Comparison of ENCODE assay signal across 8 mouse cellular contexts in the genomic region with DNA sequence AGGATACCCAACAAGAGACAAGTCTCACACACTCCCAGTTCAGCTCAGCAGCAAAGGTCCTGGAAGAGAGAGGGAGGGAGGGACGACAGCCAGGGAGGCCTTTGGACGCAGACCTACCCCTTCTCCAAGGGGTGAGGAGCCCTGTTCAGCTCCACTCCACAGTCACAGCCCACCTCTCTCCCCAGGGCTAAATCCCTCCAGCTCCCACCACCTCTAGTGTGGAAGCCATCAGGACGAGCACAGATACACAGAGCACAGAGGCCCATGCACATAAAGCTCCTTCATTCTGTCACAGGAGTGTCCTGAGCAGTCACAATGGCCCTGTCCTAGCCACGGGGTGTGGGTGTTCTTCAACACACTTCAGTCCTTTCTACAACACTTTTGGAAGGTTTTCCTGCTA.
DNase-seq lines count a peak whose midpoint lies in the region; ATAC-seq lines count a peak whose summit lies in the region.
"Had no signal": no experiment of that assay in that cellular context is flagged by ENCODE, and none has a peak within 500 bp of the region (broad histone marks: within the 10 kb centered on the region; RNA-seq: fewer than 3 reads in every experiment).

No protein-coding gene starts in this region.

- H3K27ac ChIP-seq in lung, embryonic 16.5 days (ENCODE audit: low read length), result peak overlapping the region; percentile 100
- H3K27ac ChIP-seq in forebrain, embryonic 15.5 days (replicated peaks), result peak overlapping the region; percentile 96
- H3K27ac ChIP-seq in limb, embryonic 15.5 days, result peak overlapping the region; percentile 98
- H3K27ac ChIP-seq in stomach, embryonic 14.5 days (ENCODE audit: low read length), result peak overlapping the region; percentile 100

- H3K9ac ChIP-seq in lung, embryonic 16.5 days (ENCODE audit: low read length), result peak overlapping the region; percentile 77
- peak overlapping the region; percentile 29; the same call in 1 of the 2 replicates for H3K9ac ChIP-seq in forebrain, embryonic 15.5 days (replicated peaks)
- no peak overlapping the region for H3K9ac ChIP-seq in limb, embryonic 15.5 days
- H3K9ac ChIP-seq in stomach, embryonic 14.5 days (replicated peaks; ENCODE audit: low read depth, low read length), result no peak overlapping the region; the same call in 1 of the 2 replicates

- H3K4me3 ChIP-seq in lung, embryonic 16.5 days (ENCODE audit: low read length), result no peak overlapping the region
- no peak overlapping the region for H3K4me3 ChIP-seq in forebrain, embryonic 15.5 days
- no peak overlapping the region for H3K4me3 ChIP-seq in limb, embryonic 15.5 days
- H3K4me3 ChIP-seq in stomach, embryonic 14.5 days (ENCODE audit: low read depth, low read length), result no peak overlapping the region

- no peaks in the 10 kb centered on the region for H3K9me3 ChIP-seq in lung, embryonic 16.5 days (ENCODE audit: control insufficient read depth, low read length)
- no peaks in the 10 kb centered on the region for H3K9me3 ChIP-seq in forebrain, embryonic 15.5 days
- H3K9me3 ChIP-seq in limb, embryonic 15.5 days, result no peaks in the 10 kb centered on the region
- no peaks in the 10 kb centered on the region for H3K9me3 ChIP-seq in stomach, embryonic 14.5 days (ENCODE audit: control insufficient read depth, low read depth, low read length)

- H3K4me1 ChIP-seq in lung, embryonic 16.5 days (replicated peaks; ENCODE audit: control insufficient read depth, insufficient read depth, low read length), result peaks cover 82% of the 10 kb centered on the region
- peaks cover 83% of the 10 kb centered on the region for H3K4me1 ChIP-seq in forebrain, embryonic 15.5 days
- H3K4me1 ChIP-seq in limb, embryonic 15.5 days, result peaks cover 94% of the 10 kb centered on the region
- H3K4me1 ChIP-seq in stomach, embryonic 14.5 days (ENCODE audit: control insufficient read depth, insufficient read depth, low read length), result peaks cover 70% of the 10 kb centered on the region

- H3K36me3 ChIP-seq in lung, embryonic 16.5 days (ENCODE audit: control insufficient read depth, insufficient read depth, low read length), result peaks cover 4% of the 10 kb centered on the region; the same call in 1 of the 2 replicates
- H3K36me3 ChIP-seq in forebrain, embryonic 15.5 days, result no peaks in the 10 kb centered on the region
- H3K36me3 ChIP-seq in limb, embryonic 15.5 days, result 0 out of 2 replicates have a peak, but pooled peaks cover 5% of the 10 kb centered on the region
- peaks cover 4% of the 10 kb centered on the region; the same call in 1 of the 2 replicates for H3K36me3 ChIP-seq in stomach, embryonic 14.5 days (ENCODE audit: control insufficient read depth, insufficient read depth, low read length)

- 5% methylated on average over 4 of the region's 4 CpGs for WGBS in lung, embryonic 16.5 days
- WGBS in forebrain, embryonic 15.5 days, result 13% methylated on average over 4 of the region's 4 CpGs
- 21% methylated on average over 4 of the region's 4 CpGs for WGBS in limb, embryonic 15.5 days
- WGBS in stomach, embryonic 14.5 days, result 32% methylated on average over 4 of the region's 4 CpGs

- no peak for ATAC-seq in lung, embryonic 16.5 days (ENCODE audit: low read depth)
- no peak for ATAC-seq in forebrain, embryonic 15.5 days (replicated peaks)
- ATAC-seq in limb, embryonic 15.5 days (ENCODE audit: insufficient number of reproducible peaks, low FRiP score, low TSS enrichment, low read depth), result no peak
- ATAC-seq in stomach, embryonic 14.5 days (ENCODE audit: insufficient number of reproducible peaks, insufficient read depth, low FRiP score, low read depth), result no peak

- no peak for DNase-seq in lung, postnatal 36 days
- DNase-seq in embryo, embryonic 10 days (ENCODE audit: low spot score), result no peak
- no peak for DNase-seq in spleen, adult 12 weeks (ENCODE audit: low spot score)
- DNase-seq: gastrocnemius, postnatal 25 days had no signal

- H3K27me3 ChIP-seq in lung, embryonic 16.5 days (ENCODE audit: control insufficient read depth, insufficient read depth, low read depth, low read length), result no peaks in the 10 kb centered on the region
- no peaks in the 10 kb centered on the region for H3K27me3 ChIP-seq in forebrain, embryonic 15.5 days
- no peaks in the 10 kb centered on the region for H3K27me3 ChIP-seq in limb, embryonic 15.5 days
- H3K27me3 ChIP-seq in stomach, embryonic 14.5 days (ENCODE audit: control insufficient read depth, insufficient read depth, low read length), result no peaks in the 10 kb centered on the region

- H3K4me2 ChIP-seq in lung, embryonic 16.5 days (ENCODE audit: low read depth, low read length), result peak overlapping the region; percentile 89
- H3K4me2 ChIP-seq in forebrain, embryonic 15.5 days (replicated peaks), result no peak overlapping the region
- H3K4me2 ChIP-seq in limb, embryonic 15.5 days, result peak overlapping the region; percentile 69
- H3K4me2 ChIP-seq in stomach, embryonic 14.5 days (replicated peaks; ENCODE audit: low read depth, low read length), result no peak overlapping the region

Comparison
In these comparisons a context has a peak if more than half of its experiments do, and no peak if none do; other contexts are left out.
1. H3K4me2 ChIP-seq: peak in lung, embryonic 16.5 days (single experiment) and limb, embryonic 15.5 days (single experiment); none in forebrain, embryonic 15.5 days (single experiment) and stomach, embryonic 14.5 days (single experiment).
2. H3K9ac ChIP-seq: peak in lung, embryonic 16.5 days (single experiment) and forebrain, embryonic 15.5 days (single experiment); none in limb, embryonic 15.5 days (single experiment) and stomach, embryonic 14.5 days (single experiment).
3. Peak in every context shown above with its lines, with median percentiles within 50 percentile points of each other: H3K27ac ChIP-seq.